Mouse (Mus musculus): ENCODE results near the gene C2cd4d. TPM values are rescaled to one million over a fixed set of nuclear protein-coding genes. Genes with fewer than 3 reads are reported as not detected.
A peak's percentile ranks its signal among the peaks of the same experiment; 100 is the strongest.

C2cd4d gene
- polyA plus RNA-seq, 1 experiment from 2014 or later = 0.52 TPM

- Histone ChIP-seq H3K4me1 (no peaks in the 10 kb centered on the region), H3K4me3 (no peak overlapping the region), H3K9me3 (no peaks in the 10 kb centered on the region), H3K9ac (no peak overlapping the region), H3K27me3 (replicated peaks) (peaks cover 33% of the 10 kb centered on the region), H3K36me3 (no peaks in the 10 kb centered on the region), H3K4me2 (no peak overlapping the region), H3K27ac (replicated peaks) (no peak overlapping the region)
- ATAC-seq (ENCODE audit: extremely low read depth, insufficient number of reproducible peaks, low FRiP score, low TSS enrichment) = no peak
- 66% methylated on average over 4 of the region's 4 CpGs for WGBS
Measured at GRCm38 (mm10) chr3:94393049-94393448, 30.8 kb downstream of the C2cd4d start.

GRCm38 (mm10) chr3:94396336-94396735 lies 34.1 kb downstream of the C2cd4d start:
- Histone ChIP-seq H3K4me1 (peaks cover 7% of the 10 kb centered on the region), H3K36me3 (no peaks in the 10 kb centered on the region), H3K27me3 (replicated peaks) (peaks cover 59% of the 10 kb centered on the region), H3K27ac (replicated peaks) (no peak overlapping the region), H3K4me3 (no peak overlapping the region), H3K9me3 (no peaks in the 10 kb centered on the region), H3K4me2 (no peak overlapping the region), H3K9ac (no peak overlapping the region)
- WGBS = 68% methylated on average over 1 of the region's 1 CpGs
- no peak for ATAC-seq (ENCODE audit: extremely low read depth, insufficient number of reproducible peaks, low FRiP score, low TSS enrichment)

- no peak overlapping the region for H3K27ac ChIP-seq (replicated peaks)
- WGBS = 71% methylated on average over 4 of the region's 4 CpGs
- no peaks in the 10 kb centered on the region for H3K9me3 ChIP-seq
- H3K36me3 ChIP-seq = no peaks in the 10 kb centered on the region
- H3K9ac ChIP-seq = no peak overlapping the region
- H3K4me2 ChIP-seq = no peak overlapping the region
- no peak overlapping the region for H3K4me3 ChIP-seq
- peaks cover 7% of the 10 kb centered on the region for H3K4me1 ChIP-seq
- ATAC-seq (ENCODE audit: extremely low read depth, insufficient number of reproducible peaks, low FRiP score, low TSS enrichment) = no peak
- peaks cover 64% of the 10 kb centered on the region for H3K27me3 ChIP-seq (replicated peaks)
Measured at GRCm38 (mm10) chr3:94396851-94397250, 34.6 kb downstream of the C2cd4d start.

- Histone ChIP-seq H3K4me3 (peak within 1 kb of the TSS; percentile 44), H3K36me3 (no peaks in the 10 kb centered on the region), H3K9ac (peak within 1 kb of the TSS; percentile 69), H3K9me3 (no peaks in the 10 kb centered on the region), H3K27me3 (replicated peaks) (peaks cover 78% of the 10 kb centered on the region), H3K27ac (replicated peaks) (no peak within 1 kb of the TSS), H3K4me1 (peaks cover 7% of the 10 kb centered on the region), H3K4me2 (peak within 1 kb of the TSS; percentile 74)
- no peak for ATAC-seq (ENCODE audit: extremely low read depth, insufficient number of reproducible peaks, low FRiP score, low TSS enrichment)
- 74% methylated on average over 6 of the region's 6 CpGs for WGBS
Measured at GRCm38 (mm10) chr3:94398217-94398616, 36.0 kb downstream of the C2cd4d start, which contains the start of gene Lingo4. Gene Lingo4 (plus strand): TSS chr3:94398517.

- no peak for ATAC-seq (ENCODE audit: extremely low read depth, insufficient number of reproducible peaks, low FRiP score, low TSS enrichment)
- Histone ChIP-seq H3K9me3 (no peaks in the 10 kb centered on the region), H3K27me3 (replicated peaks) (peaks cover 86% of the 10 kb centered on the region), H3K4me3 (peak overlapping the region; percentile 44), H3K4me1 (peaks cover 10% of the 10 kb centered on the region), H3K27ac (replicated peaks) (no peak overlapping the region), H3K4me2 (peak overlapping the region; percentile 74), H3K9ac (peak overlapping the region; percentile 69), H3K36me3 (no peaks in the 10 kb centered on the region)
- 3% methylated on average over 20 of the region's 20 CpGs for WGBS
Measured at GRCm38 (mm10) chr3:94398943-94399481, 36.8 kb downstream of the C2cd4d start.

GRCm38 (mm10) chr3:94399663-94400310 lies 37.5 kb downstream of the C2cd4d start:
- no peak for ATAC-seq (ENCODE audit: extremely low read depth, insufficient number of reproducible peaks, low FRiP score, low TSS enrichment)
- Histone ChIP-seq H3K9me3 (no peaks in the 10 kb centered on the region), H3K36me3 (no peaks in the 10 kb centered on the region), H3K27ac (replicated peaks) (no peak overlapping the region), H3K27me3 (replicated peaks) (peaks cover 93% of the 10 kb centered on the region), H3K4me2 (peak overlapping the region; percentile 74; the same call in 1 of the 2 replicates), H3K9ac (peak overlapping the region; percentile 69; the same call in 1 of the 2 replicates), H3K4me1 (peaks cover 10% of the 10 kb centered on the region), H3K4me3 (peak overlapping the region; percentile 44; the same call in 1 of the 2 replicates)
- 41% methylated on average over 5 of the region's 5 CpGs for WGBS

GRCm38 (mm10) chr3:94402451-94402850 lies 40.2 kb downstream of the C2cd4d start:
- no peak overlapping the region for H3K9ac ChIP-seq
- no peak for ATAC-seq (ENCODE audit: extremely low read depth, insufficient number of reproducible peaks, low FRiP score, low TSS enrichment)
- no peaks in the 10 kb centered on the region for H3K36me3 ChIP-seq
- 47% methylated on average over 8 of the region's 8 CpGs for WGBS
- peaks cover 10% of the 10 kb centered on the region for H3K4me1 ChIP-seq
- peaks cover 99% of the 10 kb centered on the region for H3K27me3 ChIP-seq (replicated peaks)
- no peaks in the 10 kb centered on the region for H3K9me3 ChIP-seq
- H3K4me3 ChIP-seq = no peak overlapping the region
- no peak overlapping the region for H3K4me2 ChIP-seq
- H3K27ac ChIP-seq (replicated peaks) = no peak overlapping the region

- WGBS = 17% methylated on average over 7 of the region's 7 CpGs
- Histone ChIP-seq H3K4me3 (no peak overlapping the region), H3K36me3 (no peaks in the 10 kb centered on the region), H3K4me2 (no peak overlapping the region), H3K9me3 (no peaks in the 10 kb centered on the region), H3K4me1 (peaks cover 2% of the 10 kb centered on the region; the same call in 1 of the 2 replicates), H3K27me3 (replicated peaks) (peaks cover 83% of the 10 kb centered on the region), H3K27ac (replicated peaks) (no peak overlapping the region), H3K9ac (no peak overlapping the region)
- no peak for ATAC-seq (ENCODE audit: extremely low read depth, insufficient number of reproducible peaks, low FRiP score, low TSS enrichment)
Measured at GRCm38 (mm10) chr3:94404366-94405054, 42.3 kb downstream of the C2cd4d start.

GRCm38 (mm10) chr3:94405561-94405960 lies 43.3 kb downstream of the C2cd4d start:
- no peaks in the 10 kb centered on the region for H3K36me3 ChIP-seq
- H3K9me3 ChIP-seq = no peaks in the 10 kb centered on the region
- no peak overlapping the region for H3K4me2 ChIP-seq
- no peak for ATAC-seq (ENCODE audit: extremely low read depth, insufficient number of reproducible peaks, low FRiP score, low TSS enrichment)
- no peak overlapping the region for H3K4me3 ChIP-seq
- H3K27me3 ChIP-seq (replicated peaks) = peaks cover 73% of the 10 kb centered on the region
- 50% methylated on average over 4 of the region's 4 CpGs for WGBS
- no peak overlapping the region for H3K27ac ChIP-seq (replicated peaks)
- no peak overlapping the region for H3K9ac ChIP-seq
- H3K4me1 ChIP-seq = 0 out of 2 replicates have a peak, but pooled peaks cover 2% of the 10 kb centered on the region

GRCm38 (mm10) chr3:94412530-94412929 lies 50.3 kb downstream of the C2cd4d start:
- no peak for ATAC-seq (ENCODE audit: extremely low read depth, insufficient number of reproducible peaks, low FRiP score, low TSS enrichment)
- peaks cover 9% of the 10 kb centered on the region for H3K4me1 ChIP-seq
- no peak overlapping the region for H3K27ac ChIP-seq (replicated peaks)
- peaks cover 18% of the 10 kb centered on the region; the same call in 1 of the 2 replicates for H3K27me3 ChIP-seq (replicated peaks)
- H3K36me3 ChIP-seq = no peaks in the 10 kb centered on the region
- WGBS = 8% methylated on average over 25 of the region's 25 CpGs
- no peaks in the 10 kb centered on the region for H3K9me3 ChIP-seq
- H3K4me3 ChIP-seq = peak overlapping the region; percentile 62
- peak overlapping the region; percentile 94 for H3K4me2 ChIP-seq
- H3K9ac ChIP-seq = peak overlapping the region; percentile 68

- Histone ChIP-seq H3K27me3 (replicated peaks) (peaks cover 14% of the 10 kb centered on the region; the same call in 1 of the 2 replicates), H3K9ac (peak within 1 kb of the TSS; percentile 73), H3K4me3 (peak within 1 kb of the TSS; percentile 62), H3K27ac (replicated peaks) (no peak within 1 kb of the TSS), H3K9me3 (no peaks in the 10 kb centered on the region), H3K4me1 (peaks cover 9% of the 10 kb centered on the region), H3K36me3 (no peaks in the 10 kb centered on the region), H3K4me2 (peak within 1 kb of the TSS; percentile 94)
- WGBS = 8% methylated on average over 52 of the region's 52 CpGs
- peak; percentile 95 for ATAC-seq (ENCODE audit: extremely low read depth, insufficient number of reproducible peaks, low FRiP score, low TSS enrichment)
Measured at GRCm38 (mm10) chr3:94413031-94413679, 50.9 kb downstream of the C2cd4d start, which contains the start of gene Tdrkh. Gene Tdrkh (plus strand): TSS chr3:94413273.

Measured in heart, embryonic 13.5 days (tissue).